Mouse (Mus musculus): ENCODE measurements around the gene Ang.

Gene Ang

GRCm38 (mm10) chr14:51129624-51129975 is 38.6 kb downstream of the Ang start:
- no peak for DNase-seq (ENCODE audit: low read depth)

DNA sequence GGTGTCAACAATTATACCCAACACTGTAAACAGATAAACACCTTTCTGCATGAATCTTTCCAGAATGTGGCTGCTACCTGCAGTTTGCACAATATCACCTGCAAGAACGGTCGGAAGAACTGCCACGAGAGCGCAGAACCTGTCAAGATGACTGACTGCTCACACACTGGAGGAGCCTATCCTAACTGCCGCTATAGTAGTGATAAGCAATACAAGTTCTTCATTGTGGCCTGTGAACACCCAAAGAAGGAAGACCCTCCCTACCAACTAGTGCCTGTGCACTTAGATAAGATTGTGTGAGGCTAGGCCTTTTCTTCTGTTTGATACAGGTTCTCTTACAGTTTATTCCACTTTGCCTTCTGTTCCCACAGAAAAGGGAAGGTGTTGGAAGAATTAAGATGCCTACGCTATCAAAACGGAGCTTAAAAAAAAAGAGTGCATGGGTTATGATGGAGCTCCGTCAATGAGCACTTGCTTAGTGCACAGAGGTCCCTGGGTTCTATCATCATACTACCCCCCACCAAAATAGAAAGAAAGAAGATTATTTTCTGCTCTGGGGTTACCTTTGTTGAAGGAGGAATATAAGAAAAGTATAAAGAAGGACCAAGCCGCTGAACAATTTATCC is 39.5 kb downstream of the Ang start:
- DNase-seq (ENCODE audit: low read depth), result no peak

DNA sequence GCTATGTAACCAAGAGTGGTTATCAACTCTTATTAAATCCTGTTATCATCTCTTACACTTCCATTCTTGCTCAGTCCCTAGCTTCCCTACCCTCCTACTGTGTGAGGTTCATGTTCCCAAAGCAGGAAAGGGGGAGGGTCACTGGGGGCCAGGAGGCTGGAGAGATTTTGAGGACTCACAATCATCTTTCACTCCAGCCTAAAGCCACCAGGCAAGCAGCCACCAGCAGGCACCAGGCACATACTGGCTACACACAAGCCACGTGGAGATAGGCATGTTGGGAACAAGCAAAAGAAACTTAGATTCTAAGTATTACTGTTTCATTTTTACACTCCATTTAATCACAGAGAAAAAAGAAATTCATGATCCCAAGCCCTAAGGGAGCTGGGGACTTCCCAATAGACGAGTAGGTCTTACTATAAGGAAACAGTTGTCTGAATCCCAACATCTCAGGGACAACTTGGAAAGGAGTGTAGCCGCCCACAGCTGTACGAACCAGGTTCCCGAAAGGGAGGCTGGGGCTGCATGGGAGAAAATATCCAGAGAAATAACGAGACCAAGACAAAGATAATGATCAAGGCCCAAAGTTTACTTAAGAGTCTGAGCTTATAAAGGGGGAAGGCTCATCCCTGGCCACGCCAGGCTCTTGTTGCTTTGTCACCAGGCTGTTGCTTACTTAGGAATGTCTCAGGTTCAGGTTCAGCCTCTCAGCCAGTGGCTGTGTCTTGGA is 40.3 kb downstream of the Ang start:
- no peak for DNase-seq (ENCODE audit: low read depth)

- no peak for DNase-seq (ENCODE audit: low read depth)
These were observed 41.4 kb downstream of the Ang start for GRCm38 (mm10) chr14:51132372-51132771.

GRCm38 (mm10) chr14:51140342-51140741 is 49.4 kb downstream of the Ang start:
- DNase-seq (ENCODE audit: low read depth), result peak; percentile 9

GRCm38 (mm10) chr14:51142119-51142518 is 51.2 kb downstream of the Ang start:
- no peak for DNase-seq (ENCODE audit: low read depth)

DNA sequence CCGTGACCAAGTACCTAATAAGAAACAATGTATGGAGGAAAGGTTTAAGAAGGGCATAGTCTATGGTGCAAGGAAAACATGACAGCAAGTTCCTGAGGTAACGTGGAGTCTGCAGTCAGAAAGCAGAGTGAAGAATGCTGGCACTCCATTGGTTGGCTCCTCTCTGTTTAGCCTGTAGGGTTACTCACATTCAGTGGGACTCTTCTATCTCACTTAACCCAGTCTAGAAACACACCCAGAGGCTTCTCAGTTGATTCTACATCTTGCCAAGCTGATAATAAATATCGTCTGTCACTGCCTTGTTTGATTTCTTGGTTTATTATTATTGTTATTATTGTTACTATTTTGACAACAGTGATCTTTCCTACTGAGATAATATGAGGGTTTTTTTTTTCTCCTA is 51.6 kb downstream of the Ang start:
- DNase-seq (ENCODE audit: low read depth), result no peak

DNA sequence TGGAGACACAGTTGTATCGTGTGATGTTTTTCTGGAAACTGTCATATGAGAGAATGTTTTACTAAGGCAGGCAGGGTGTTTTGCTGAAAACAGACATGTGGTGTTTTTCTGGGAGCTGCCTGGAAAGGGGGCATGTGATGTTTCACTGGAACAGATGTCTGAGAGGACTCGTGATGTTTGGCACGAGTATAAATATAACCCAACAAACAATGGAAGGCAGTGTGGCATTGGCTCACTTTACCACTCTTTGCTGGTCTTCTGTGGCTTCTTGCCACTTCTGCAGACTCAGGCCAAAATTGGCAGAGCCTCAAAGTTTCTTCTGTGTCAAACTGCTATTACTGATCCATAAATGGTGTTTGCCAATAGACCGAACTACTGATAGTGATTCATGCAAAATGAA is 52.3 kb downstream of the Ang start:
- DNase-seq (ENCODE audit: low read depth), result peak; percentile 24

DNA sequence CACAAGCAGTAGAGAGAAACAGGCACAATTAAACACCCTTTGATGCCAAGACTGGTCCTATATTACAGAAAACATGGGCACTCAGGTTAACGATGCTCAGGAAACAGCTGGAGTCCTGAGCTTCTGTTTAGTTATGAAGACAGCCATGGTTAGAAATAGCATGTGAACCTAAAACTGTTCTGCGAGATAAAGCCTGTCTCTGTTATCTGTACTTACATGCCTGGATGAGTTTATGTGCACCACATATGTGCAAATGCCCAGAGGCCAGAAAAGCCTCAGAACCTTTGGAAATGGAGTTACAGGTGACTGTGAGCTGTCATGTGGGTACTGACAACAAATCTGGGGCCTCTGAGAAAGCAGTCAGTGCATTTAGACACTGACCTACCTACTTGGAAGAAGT is 53.0 kb downstream of the Ang start:
- DNase-seq (ENCODE audit: low read depth), result no peak

DNA sequence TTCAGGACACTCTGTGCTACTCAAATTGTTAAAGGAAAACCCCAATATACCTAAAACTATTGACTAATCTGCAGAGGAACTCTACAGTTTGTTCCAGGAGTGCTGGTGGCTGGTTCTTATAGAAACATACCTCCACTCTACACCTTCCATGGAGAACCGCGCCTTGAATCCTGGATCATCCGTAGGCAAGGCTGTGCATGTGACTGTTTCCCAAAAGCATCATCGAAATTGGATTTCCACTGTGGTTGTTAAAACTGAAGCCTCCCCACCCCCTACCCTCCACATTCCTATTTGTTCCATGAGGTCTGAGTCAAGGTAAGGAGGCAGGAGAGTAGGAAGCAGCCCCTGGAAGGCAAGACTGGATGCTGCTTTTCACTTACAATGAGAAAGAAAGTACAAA is 53.5 kb downstream of the Ang start:
- DNase-seq (ENCODE audit: low read depth), result no peak

GRCm38 (mm10) chr14:51145521-51145920 is 54.6 kb downstream of the Ang start:
- DNase-seq (ENCODE audit: low read depth), result no peak

- DNase-seq (ENCODE audit: low read depth), result no peak
These were observed 55.7 kb downstream of the Ang start, which contains the start of gene Rnase1 for GRCm38 (mm10) chr14:51146685-51147084. Rnase1 (minus strand) TSS chr14:51146785.

GRCm38 (mm10) chr14:51148006-51148405 is 57.1 kb downstream of the Ang start:
- DNase-seq (ENCODE audit: low read depth), result no peak

DNA sequence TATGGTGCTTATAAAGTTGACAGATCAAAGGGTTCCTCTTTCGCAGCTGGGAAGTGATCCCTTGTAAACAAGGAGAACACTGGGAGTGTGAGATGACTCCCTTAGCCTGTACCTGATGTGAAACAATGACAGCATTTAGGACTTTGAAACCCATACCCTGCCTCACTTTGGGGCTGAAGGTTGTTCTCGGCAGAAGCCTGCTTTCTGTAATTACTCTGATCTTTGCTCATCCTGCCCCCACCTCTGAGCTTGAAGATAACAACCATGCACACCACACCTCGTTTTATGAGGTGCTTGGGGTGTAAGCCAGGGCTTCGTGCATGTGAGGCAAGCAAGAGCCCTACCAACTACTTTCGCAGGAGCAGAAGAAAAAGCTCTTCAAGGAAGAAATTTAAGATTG is 58.2 kb downstream of the Ang start:
- DNase-seq (ENCODE audit: low read depth), result no peak

DNA sequence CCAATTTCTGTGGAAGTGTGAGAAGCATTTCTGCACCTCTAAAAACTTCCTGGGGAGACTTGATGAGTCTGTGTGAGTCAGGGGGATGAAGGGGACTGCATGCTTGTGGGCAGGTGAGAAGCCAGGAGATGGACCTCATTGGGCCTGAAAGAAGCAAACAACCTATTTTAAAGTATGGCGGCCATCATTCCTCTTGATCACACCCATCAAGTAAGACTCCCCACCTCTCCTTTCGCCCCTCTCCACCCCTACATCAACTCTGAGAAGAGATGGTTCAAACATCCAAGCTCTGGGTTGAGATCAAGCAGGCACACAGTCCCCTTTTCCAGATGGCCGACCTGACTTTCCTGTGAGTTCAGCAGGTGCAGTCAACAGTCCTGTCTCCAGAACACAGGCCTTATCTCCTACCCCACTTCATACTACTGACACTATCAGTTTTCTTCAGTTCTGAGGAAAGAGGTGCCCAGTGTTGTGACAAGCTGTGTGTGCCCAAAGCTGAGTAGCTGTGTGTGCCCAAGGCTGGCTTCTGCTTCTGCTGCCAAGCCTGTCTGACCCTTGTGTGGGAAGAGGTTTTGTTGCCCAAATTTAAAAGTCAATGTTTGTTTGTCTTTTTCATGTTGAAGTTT is 59.4 kb downstream of the Ang start:
- DNase-seq (ENCODE audit: low read depth), result no peak

Measured in NIH3T3 (cell line).